Mouse (Mus musculus) lung, adult 2 months (tissue): Measurements from ENCODE around the gene Spg7. TPM values are rescaled to one million over a fixed set of nuclear protein-coding genes. Genes with fewer than 3 reads are reported as not detected.
"Not testable (repeated sequence)": the region's sequence is repeated elsewhere in the genome, so short reads cannot be mapped to it uniquely, and the experiment has no call there.

Source experiments
- DNase-seq: peaks from one replicate; pipeline ENCODE4 v3.0.0; 2022
- H3K4me1 ChIP-seq: fragments of 200-500 bp; 2 replicates; pipeline ENCODE4 v1.6.1; 2011; ENCODE audit warnings: low read length; ENCODE audit not compliant: control insufficient read depth, insufficient read depth
- H3K4me3 ChIP-seq: fragments of 200-500 bp; replicated peaks from 2 replicates; pipeline ENCODE3; 2011; ENCODE audit warnings: low read depth, mild to moderate bottlenecking, control low read depth, low read length; ENCODE audit errors: extremely low read depth
- CTCF ChIP-seq: fragments of 200-500 bp; IDR thresholded peaks from 2 replicates; pipeline ENCODE4 v1.5.1; 2011; ENCODE audit warnings: mild to moderate bottlenecking, low read length, control low read depth; ENCODE audit not compliant: insufficient read depth
- POLR2A ChIP-seq: fragments of 200-500 bp; IDR thresholded peaks from 2 replicates; pipeline ENCODE4 v1.6.1; 2011; ENCODE audit warnings: low read depth, mild to moderate bottlenecking, control low read depth, low read length, borderline replicate concordance; ENCODE audit errors: extremely low read depth
- WGBS: fragments of 180-500 bp; shearing (Covaris S2); methylation state at CpG from one replicate; pipeline ENCODE4 v1.1.7; 2018; 5-methylcytosine and 5-hydroxymethylcytosine counted together
- polyA plus RNA-seq: library from polyadenylated mRNA; depleted of rRNA; stranded (reverse); fragments of >200 nt; gene quantifications from 2 replicates; pipeline ENCODE4 v1.2.3, GENCODE M21; 2012

Gene Spg7
- polyA plus RNA-seq, 1 experiment = 71.1 TPM

DNA sequence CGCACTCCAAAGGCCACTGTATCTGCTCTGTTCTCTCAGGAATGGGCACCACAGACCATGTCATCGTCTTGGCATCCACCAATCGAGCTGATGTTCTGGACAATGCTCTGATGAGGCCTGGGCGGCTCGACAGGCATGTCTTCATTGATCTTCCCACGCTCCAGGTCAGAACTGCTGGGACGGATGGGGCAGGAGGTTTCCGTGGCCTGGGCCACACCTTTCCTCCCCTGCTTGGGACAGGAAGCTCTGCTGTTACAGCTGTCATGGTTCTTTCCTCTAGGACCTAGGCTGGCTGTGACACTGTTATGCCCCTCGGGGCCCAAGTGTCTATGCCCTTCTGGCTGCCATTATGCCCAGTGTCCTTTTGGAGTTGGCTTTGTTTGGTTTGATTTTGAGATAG lies 24.5 kb downstream of the Spg7 start:
- 47% methylated on average over 9 of the region's 9 CpGs for WGBS
- Histone ChIP-seq H3K4me1 (no peaks in the 10 kb centered on the region), H3K4me3 (no peak overlapping the region)
- TF ChIP-seq POLR2A (no peak), CTCF (no peak)
- DNase-seq = no peak

DNA sequence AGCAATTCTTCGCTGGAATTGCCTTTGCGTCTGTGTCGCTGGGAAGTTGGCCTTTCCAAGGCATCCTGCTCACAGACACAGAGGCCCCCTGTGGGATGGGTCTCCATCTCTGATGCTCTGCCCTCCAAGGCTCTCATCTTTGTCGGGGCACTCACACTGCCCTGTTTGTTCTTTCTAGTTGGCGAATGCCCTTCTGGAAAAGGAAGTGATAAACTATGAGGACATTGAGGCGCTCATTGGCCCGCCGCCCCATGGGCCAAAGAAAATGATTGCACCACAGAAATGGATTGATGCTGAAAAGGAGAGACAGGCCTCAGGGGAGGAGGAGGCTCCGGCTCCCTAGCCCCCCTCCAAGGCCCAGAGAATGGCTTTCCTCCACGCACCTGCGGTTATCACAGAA lies 34.5 kb downstream of the Spg7 start:
- DNase-seq = no peak
- WGBS = 84% methylated on average over 11 of the region's 11 CpGs
- TF ChIP-seq CTCF (no peak), POLR2A (no peak)
- Histone ChIP-seq H3K4me1 (no peaks in the 10 kb centered on the region), H3K4me3 (no peak overlapping the region)

DNA sequence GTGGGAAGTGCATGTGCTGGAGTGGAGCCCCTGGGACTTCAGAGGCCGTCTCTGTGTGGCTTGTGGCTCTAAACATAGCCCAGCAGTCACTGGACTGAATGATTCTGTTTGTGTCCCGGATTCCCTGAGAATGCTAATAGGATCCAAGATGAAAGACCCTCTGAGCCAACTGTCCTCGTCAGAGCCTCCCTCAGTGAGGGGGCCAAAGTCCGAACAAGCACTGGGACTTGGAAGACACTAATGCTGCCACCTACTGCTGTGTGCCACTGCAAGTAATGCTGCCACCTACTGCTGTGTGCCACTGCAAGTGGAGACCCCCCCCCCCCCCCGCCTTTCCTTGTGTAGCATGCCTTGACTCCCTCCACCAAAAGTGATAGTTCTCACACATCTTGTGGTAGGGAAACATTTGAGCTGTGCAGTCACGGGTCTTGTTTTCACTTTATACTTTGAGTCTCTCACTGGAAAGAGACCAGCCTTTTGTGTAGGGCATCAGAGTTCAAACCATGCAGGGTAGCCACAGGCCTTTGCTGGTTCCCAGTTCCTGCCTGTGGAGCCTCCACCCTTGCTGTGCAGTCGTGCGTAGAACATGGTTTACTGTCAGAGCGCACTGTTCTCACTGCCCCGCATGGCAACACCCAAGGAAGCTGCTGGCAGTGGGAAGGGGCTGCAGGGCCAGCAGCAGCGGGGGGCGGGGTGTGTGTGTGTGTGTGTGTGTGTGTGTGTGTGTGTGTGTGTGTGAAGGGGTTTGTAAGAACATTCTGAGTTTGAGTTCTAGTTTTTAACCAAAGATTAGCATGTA lies 35.2 kb downstream of the Spg7 start:
- TF ChIP-seq CTCF (no peak), POLR2A (no peak)
- no peak for DNase-seq
- WGBS = 86% methylated on average over 12 of the region's 12 CpGs
- Histone ChIP-seq H3K4me1 (peaks cover under 1% of the 10 kb centered on the region), H3K4me3 (no peak overlapping the region)

DNA sequence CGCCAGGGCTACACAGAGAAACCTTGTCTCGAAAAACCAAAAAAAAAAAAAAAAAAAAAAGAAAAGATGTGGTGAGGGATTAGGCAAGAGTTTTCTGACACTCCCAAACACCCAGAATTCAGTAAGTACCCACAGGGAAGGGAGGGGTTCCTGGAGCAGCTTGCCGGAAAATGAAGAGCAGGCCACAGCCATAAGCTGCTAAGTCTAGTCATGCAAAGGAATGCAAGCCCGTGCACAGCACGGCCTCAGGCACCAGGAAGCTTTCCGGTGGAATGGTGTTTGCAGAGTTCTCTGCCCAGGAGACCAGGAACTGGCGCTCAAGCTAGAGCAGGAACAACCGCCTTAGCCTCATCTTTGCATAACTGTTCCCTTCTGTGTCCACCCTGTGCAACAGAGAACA lies 37.5 kb downstream of the Spg7 start:
- WGBS = 44% methylated on average over 8 of the region's 8 CpGs
- no peak for DNase-seq

DNA sequence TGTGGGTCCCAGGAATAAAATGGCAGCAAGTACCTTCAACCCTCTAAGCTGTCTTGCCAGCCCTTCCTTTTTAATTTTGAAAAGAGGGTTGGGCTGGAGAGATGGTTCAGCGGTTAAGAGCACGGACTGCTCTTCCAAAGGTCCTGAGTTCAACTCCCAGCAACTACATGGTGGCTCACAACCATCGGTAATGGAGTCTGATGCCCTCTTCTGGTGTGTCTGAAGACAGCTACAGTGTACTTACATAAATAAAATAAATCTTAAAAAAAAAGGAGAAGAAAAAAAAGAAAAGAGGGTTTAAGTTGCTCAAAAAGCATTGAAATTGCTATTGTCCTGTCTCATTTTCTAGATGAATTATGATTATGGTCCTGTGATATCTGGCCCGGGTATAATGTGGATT lies 38.5 kb downstream of the Spg7 start:
- Histone ChIP-seq H3K4me1 (peaks cover 7% of the 10 kb centered on the region), H3K4me3 (no peak overlapping the region)
- DNase-seq = no peak
- WGBS = 77% methylated on average over 4 of the region's 4 CpGs
- no peak for TF ChIP-seq POLR2A
- TF ChIP-seq CTCF = no peak

More for the DNA sequence above, 37.5 kb downstream of the Spg7 start:
- no peak overlapping the region for H3K4me3 ChIP-seq
- TF ChIP-seq CTCF (no peak), POLR2A (no peak)
- peaks cover 7% of the 10 kb centered on the region for H3K4me1 ChIP-seq

DNA sequence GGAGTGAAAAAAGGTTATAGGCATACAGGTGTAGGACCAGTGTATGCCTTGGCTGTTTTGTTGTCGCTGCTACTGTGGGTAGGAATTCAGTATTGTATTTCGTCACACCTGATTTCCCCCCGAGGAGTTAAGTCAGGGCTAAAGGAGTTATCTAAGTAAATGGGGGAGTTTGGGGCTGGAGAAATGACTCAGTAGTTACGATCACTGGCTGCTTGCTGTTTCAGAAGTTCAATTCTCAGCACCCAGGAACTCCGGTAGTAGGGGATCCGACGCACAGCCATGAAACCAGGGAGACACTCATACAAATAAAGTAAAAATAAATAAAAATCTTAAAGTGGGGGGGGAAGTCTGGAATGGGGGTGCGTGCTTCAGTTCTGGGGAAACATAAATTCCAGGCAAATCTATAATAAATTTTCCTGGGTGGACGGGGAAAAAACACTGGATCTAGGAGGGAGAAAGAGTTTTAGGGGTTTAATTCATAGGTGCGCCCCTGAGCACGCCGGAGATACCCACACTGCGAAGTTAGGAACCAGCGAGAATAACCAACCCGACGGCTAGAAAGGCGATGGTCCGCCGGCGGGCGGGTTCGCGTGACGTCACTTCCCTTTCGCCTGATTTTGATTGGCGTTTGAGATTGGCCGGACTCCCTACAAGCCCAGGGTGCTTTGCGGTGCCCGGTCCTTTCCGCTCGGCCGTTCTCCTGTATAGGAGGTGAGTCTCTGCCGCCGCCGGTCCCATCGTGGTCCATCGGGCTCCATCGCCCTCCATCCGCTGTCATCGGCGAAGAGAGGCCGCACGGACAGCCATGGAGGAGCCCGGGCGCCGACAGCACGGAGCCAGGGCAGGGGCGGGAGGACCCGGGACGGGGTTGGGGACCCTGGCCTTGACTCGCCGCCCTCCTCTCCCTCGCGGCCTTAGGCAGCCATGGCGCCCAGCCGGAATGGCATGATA lies 39.3 kb downstream of the Spg7 start, which contains the start of gene Rpl13:
TSS of gene Rpl13 (plus strand) at position 616 of the 951 bp plus-strand sequence.
- Histone ChIP-seq H3K4me3 (peak within 1 kb of the TSS; percentile 81), H3K4me1 (peaks cover 7% of the 10 kb centered on the region)
- 1% methylated on average over 56 of the region's 56 CpGs for WGBS
- TF ChIP-seq CTCF = no peak
- peak; percentile 95 for TF ChIP-seq POLR2A
- peak; percentile 97 for DNase-seq

DNA sequence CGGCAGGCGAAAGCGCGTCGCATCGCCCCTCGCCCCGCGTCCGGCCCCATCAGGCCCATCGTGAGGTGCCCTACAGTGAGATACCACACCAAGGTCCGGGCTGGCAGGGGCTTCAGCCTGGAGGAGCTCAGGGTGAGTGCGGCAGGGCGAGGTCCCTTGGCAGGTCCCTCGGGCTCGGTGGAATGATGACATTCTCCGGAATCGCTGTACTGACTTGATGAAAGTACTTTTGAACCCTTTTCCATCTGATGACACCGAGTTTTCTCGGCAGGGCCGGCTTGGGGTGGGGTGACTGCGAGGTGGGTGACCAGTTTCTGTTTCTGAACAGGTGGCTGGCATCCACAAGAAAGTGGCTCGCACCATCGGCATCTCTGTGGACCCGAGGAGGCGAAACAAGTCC lies 40.1 kb downstream of the Spg7 start:
- DNase-seq = peak; percentile 17
- peak overlapping the region; percentile 81 for H3K4me3 ChIP-seq
- WGBS = 2% methylated on average over 26 of the region's 26 CpGs
- not testable (repeated sequence) for H3K4me1 ChIP-seq

DNA sequence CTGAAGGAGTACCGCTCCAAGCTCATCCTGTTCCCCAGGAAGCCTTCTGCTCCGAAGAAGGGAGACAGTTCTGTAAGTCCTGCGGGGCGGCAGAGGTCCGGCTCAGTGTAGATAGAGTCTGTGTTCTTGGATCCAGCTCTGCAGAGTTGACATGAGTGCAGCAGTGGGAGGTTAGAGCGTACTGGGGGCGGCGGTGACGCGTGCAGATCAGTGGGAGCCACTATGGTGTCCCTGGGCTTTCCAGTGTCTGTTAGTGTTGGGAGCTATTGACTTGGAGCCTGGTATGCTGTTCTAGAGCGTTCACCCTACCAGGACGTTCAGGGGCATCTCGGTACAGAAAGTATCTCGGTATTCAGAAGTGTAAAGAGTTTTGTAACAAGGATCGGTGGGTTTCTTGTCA lies 40.5 kb downstream of the Spg7 start:
- H3K4me3 ChIP-seq = peak overlapping the region; percentile 42
- TF ChIP-seq CTCF (no peak), POLR2A (no peak)
- DNase-seq = no peak
- WGBS = 9% methylated on average over 15 of the region's 15 CpGs
- peaks cover 7% of the 10 kb centered on the region for H3K4me1 ChIP-seq

DNA sequence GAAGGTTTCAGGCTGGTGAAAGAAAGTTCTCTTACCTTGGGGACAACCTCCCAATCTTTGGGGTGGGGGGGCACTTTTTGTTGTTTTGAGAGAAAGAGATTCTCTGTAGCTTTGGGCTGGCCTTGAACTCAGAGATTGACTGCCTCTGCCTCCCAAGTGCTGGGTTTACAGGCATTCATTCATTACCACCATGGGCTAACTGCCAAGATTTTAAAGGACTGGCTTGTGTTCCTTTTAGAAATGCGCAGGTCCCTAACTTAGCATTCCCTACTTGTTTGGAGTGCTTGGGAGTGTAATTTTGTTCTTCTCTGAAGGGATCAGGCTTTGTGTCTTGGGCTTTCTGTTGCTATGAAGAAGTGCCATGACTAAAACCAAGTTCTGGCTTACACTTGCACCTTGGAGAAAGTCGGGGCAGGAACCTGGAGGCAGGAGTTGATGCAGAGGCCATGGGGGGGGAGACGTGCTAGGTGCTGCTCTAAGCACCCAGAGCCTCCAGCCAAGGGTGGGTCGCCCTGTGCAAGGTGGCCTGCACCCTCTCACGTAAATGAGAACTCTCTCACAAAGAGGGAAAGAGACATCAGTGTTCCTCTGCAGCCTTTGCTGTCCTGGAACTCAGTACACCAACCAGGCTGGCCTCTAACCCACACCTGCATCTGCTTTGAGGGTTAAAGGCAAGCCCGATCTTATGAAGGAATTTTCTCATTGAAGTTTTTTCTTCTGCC lies 41.5 kb downstream of the Spg7 start:
- H3K4me1 ChIP-seq = peaks cover 7% of the 10 kb centered on the region
- TF ChIP-seq POLR2A (no peak), CTCF (no peak)
- 70% methylated on average over 6 of the region's 6 CpGs for WGBS
- no peak overlapping the region for H3K4me3 ChIP-seq
- DNase-seq = no peak
